Mouse (Mus musculus): Measurements from ENCODE around the gene Itpr1. TPM values are rescaled to one million over a fixed set of nuclear protein-coding genes. Genes with fewer than 3 reads are reported as not detected.

Itpr1 gene
- polyA plus RNA-seq, 1 experiment from 2014 or later = 10.2 TPM

DNA sequence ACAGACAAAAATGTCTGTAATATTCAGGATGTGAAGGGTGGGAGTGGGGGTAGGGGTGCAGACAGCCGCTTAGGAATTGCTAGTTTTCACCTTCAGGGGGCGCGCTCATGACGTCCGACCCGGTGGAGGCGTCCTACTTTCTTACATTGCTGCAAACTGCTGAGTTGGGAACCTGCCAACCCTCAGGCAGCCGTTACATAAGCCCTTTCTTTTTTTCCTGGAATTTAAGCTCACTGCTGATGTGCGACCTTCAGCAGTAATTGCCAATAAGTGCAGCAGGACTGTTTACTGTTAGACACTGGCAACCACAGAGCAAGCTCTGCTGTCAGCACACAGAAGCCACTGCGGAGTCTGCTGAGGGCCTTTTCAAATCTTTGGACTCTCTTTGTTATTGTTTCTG, 213.9 kb downstream of the Itpr1 start:
- Histone ChIP-seq H3K4me1 (peaks cover 12% of the 10 kb centered on the region), H3K36me3 (replicated peaks) (no peaks in the 10 kb centered on the region), H3K4me3 (replicated peaks) (no peak overlapping the region), H3K27ac (0 out of 2 replicates have a peak overlapping the region, but pooled peaks have one; percentile 19), H3K4me2 (peak overlapping the region; percentile 19; the same call in 1 of the 2 replicates), H3K27me3 (no peaks in the 10 kb centered on the region), H3K9ac (no peak overlapping the region), H3K9me3 (no peaks in the 10 kb centered on the region)
- 8% methylated on average over 10 of the region's 10 CpGs for WGBS
- ATAC-seq (ENCODE audit: low FRiP score) = peak; percentile 83

- Histone ChIP-seq H3K9ac (no peak overlapping the region), H3K4me3 (replicated peaks) (no peak overlapping the region), H3K27ac (no peak overlapping the region), H3K9me3 (no peaks in the 10 kb centered on the region), H3K27me3 (no peaks in the 10 kb centered on the region), H3K4me1 (peaks cover 12% of the 10 kb centered on the region), H3K4me2 (no peak overlapping the region), H3K36me3 (replicated peaks) (no peaks in the 10 kb centered on the region)
- 91% methylated on average over 3 of the region's 3 CpGs for WGBS
- ATAC-seq (ENCODE audit: low FRiP score) = no peak
These were observed 215.5 kb downstream of the Itpr1 start for GRCm38 (mm10) chr6:108428383-108428782.

DNA sequence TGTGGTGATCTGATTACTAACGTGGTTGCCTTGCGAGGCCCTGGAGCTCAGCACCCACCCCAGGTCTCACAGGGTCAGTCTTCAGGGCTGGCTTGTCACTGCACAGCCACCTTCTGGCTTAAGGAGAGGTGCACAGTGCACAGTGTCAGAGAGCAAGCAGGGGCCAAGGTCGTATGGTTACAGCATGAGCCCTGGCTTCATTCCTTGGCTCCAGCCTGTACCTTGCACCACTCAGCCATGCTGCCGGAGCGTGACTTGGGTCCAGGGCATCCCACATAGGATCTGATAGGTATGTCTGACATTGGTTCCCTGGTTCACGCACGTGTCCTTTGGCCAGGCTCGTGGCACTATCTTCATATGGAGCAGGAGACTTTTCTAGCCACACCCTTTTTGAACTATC, 217.1 kb downstream of the Itpr1 start:
- no peaks in the 10 kb centered on the region for H3K9me3 ChIP-seq
- no peaks in the 10 kb centered on the region for H3K36me3 ChIP-seq (replicated peaks)
- H3K4me3 ChIP-seq (replicated peaks) = no peak overlapping the region
- H3K4me1 ChIP-seq = peaks cover 9% of the 10 kb centered on the region
- H3K27me3 ChIP-seq = no peaks in the 10 kb centered on the region
- no peak for ATAC-seq (ENCODE audit: low FRiP score)
- 94% methylated on average over 8 of the region's 8 CpGs for WGBS
- H3K27ac ChIP-seq = no peak overlapping the region
- H3K4me2 ChIP-seq = no peak overlapping the region
- H3K9ac ChIP-seq = no peak overlapping the region; the same call in 1 of the 2 replicates

DNA sequence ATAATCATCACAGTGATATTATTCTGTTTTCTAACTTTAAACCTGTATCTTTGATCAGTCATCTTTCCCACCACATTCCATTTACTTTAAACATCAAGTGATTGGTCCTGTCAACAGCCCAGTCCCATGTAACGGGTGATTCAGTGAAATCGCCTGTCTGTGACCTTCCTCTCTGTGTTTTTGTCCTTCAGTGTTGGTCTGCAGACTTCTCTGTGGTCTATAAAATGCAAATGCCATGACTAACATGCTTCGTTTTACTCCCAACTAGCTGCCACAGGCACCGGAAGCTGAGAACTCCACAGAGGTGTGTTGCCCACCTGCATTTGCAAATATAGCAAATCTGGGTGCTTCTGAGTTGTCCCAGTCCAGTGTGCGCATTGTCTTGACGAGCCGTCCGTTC, 218.3 kb downstream of the Itpr1 start:
- Histone ChIP-seq H3K4me2 (no peak overlapping the region), H3K9me3 (no peaks in the 10 kb centered on the region), H3K9ac (no peak overlapping the region), H3K27me3 (no peaks in the 10 kb centered on the region), H3K4me3 (replicated peaks) (no peak overlapping the region), H3K27ac (no peak overlapping the region), H3K36me3 (replicated peaks) (no peaks in the 10 kb centered on the region), H3K4me1 (peaks cover 6% of the 10 kb centered on the region)
- 90% methylated on average over 8 of the region's 8 CpGs for WGBS
- no peak for ATAC-seq (ENCODE audit: low FRiP score)

DNA sequence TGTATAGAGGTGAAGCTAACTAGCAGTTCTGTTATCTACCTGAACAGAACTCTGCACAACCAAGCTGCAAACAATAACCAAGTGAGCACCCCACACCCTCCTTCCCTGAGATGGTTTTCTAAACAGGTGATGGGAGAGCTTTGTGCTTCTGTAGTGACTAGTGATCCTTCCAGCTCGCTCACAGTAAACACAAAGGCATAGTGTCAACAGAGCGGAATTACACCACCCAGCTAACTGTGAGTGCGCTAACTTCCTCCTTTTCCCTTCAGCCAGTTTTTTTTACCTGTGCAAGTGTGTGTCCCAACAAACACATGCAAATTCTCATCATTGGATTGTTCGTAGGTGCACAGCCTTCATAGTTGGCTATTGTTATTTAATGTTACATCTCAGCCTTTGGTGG, 219.9 kb downstream of the Itpr1 start:
- 89% methylated on average over 4 of the region's 4 CpGs for WGBS
- ATAC-seq (ENCODE audit: low FRiP score) = no peak

GRCm38 (mm10) chr6:108434816-108435215, 221.9 kb downstream of the Itpr1 start:
- Histone ChIP-seq H3K4me3 (replicated peaks) (no peak overlapping the region), H3K4me1 (no peaks in the 10 kb centered on the region), H3K27me3 (no peaks in the 10 kb centered on the region), H3K36me3 (replicated peaks) (no peaks in the 10 kb centered on the region), H3K9ac (no peak overlapping the region), H3K27ac (no peak overlapping the region), H3K4me2 (no peak overlapping the region), H3K9me3 (no peaks in the 10 kb centered on the region)
- 81% methylated on average over 6 of the region's 6 CpGs for WGBS
- ATAC-seq (ENCODE audit: low FRiP score) = no peak

More for the DNA sequence above, 219.9 kb downstream of the Itpr1 start:
- H3K9ac ChIP-seq = no peak overlapping the region
- no peak overlapping the region for H3K4me3 ChIP-seq (replicated peaks)
- no peaks in the 10 kb centered on the region for H3K9me3 ChIP-seq
- no peak overlapping the region for H3K4me2 ChIP-seq
- H3K36me3 ChIP-seq (replicated peaks) = no peaks in the 10 kb centered on the region
- no peaks in the 10 kb centered on the region for H3K27me3 ChIP-seq
- H3K27ac ChIP-seq = no peak overlapping the region
- no peaks in the 10 kb centered on the region for H3K4me1 ChIP-seq

- H3K27ac ChIP-seq = no peak overlapping the region; the same call in 1 of the 2 replicates
- no peak overlapping the region for H3K4me2 ChIP-seq
- H3K4me1 ChIP-seq = no peaks in the 10 kb centered on the region
- no peak overlapping the region for H3K9ac ChIP-seq
- ATAC-seq (ENCODE audit: low FRiP score) = no peak
- peaks cover 2% of the 10 kb centered on the region; the same call in 1 of the 2 replicates for H3K36me3 ChIP-seq (replicated peaks)
- no peaks in the 10 kb centered on the region for H3K27me3 ChIP-seq
- H3K9me3 ChIP-seq = no peaks in the 10 kb centered on the region
- WGBS = 78% methylated on average over 6 of the region's 6 CpGs
- H3K4me3 ChIP-seq (replicated peaks) = no peak overlapping the region
These were observed 222.6 kb downstream of the Itpr1 start for GRCm38 (mm10) chr6:108435467-108435866.

DNA sequence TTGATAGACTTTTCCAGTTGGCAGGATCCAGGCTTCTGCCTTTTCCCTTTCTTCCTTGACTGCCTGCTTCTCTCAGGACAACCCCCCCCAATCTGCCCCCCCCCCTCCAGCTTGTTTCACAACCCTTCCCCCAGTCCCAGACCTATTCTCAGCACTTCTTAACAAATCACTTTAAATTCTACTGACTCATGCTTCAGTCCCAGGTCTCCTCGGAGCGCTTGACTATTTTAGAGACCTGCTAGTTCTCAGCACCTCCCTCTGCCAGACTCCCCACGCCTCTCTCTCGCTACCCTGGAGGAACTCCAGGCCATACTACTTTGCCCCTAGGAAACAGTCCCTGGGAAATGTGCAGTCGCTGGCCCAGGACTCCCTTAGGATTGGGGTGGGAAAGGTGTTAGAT, 223.7 kb downstream of the Itpr1 start:
- no peak overlapping the region for H3K4me3 ChIP-seq (replicated peaks)
- no peak for ATAC-seq (ENCODE audit: low FRiP score)
- 65% methylated on average over 5 of the region's 5 CpGs for WGBS

DNA sequence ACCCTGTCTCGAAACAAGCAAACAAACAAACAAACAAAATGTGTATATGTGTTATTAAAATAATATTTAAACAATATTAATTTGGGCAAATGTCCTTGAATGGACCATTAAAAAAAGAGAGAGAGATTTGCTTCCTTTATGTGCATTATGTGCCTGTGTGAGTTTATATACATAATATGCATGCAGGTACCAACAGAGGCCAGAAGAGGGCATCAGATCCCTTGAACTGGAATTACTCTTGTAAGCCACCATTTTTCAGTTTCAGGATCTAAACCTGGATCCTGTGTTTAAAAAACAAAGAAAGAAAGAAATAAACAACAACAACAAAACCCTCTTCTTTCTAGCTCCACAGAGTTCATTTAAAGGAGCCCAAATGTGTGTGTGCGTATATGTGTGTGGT, 228.4 kb downstream of the Itpr1 start:
- Histone ChIP-seq H3K36me3 (replicated peaks) (peaks cover 7% of the 10 kb centered on the region; the same call in 1 of the 2 replicates), H3K4me1 (no peaks in the 10 kb centered on the region), H3K4me3 (replicated peaks) (no peak overlapping the region), H3K9ac (no peak overlapping the region), H3K27ac (no peak overlapping the region), H3K27me3 (no peaks in the 10 kb centered on the region), H3K4me2 (no peak overlapping the region), H3K9me3 (no peaks in the 10 kb centered on the region)
- whole genome bisulfite sequencing = 97% methylated on average over 2 of the region's 2 CpGs
- no peak for ATAC-seq (ENCODE audit: low FRiP score)

More for the DNA sequence above, 223.7 kb downstream of the Itpr1 start:
- Histone ChIP-seq H3K4me2 (no peak overlapping the region), H3K27me3 (no peaks in the 10 kb centered on the region), H3K4me1 (no peaks in the 10 kb centered on the region), H3K27ac (no peak overlapping the region), H3K9me3 (no peaks in the 10 kb centered on the region), H3K36me3 (replicated peaks) (peaks cover 7% of the 10 kb centered on the region; the same call in 1 of the 2 replicates), H3K9ac (no peak overlapping the region)

DNA sequence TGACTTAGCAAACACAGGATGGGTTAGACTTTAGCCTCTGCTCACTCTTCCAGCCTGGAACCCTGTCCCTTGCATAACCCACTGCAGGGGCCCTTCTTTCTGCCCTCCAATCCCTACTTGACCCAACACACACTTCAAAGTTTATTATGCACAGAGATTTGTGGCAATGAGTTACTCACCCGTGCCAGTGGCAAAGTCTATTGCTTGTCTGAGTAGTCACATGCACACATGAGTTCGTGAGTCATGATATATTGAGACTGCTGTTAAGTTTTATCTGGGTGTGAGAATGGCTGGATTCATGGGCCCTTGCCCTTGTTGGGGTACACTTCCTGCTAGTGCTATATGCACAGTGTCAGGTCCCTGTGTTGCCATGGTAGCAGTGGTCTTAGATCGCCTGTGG, 229.4 kb downstream of the Itpr1 start:
- no peak for ATAC-seq (ENCODE audit: low FRiP score)
- 87% methylated on average over 3 of the region's 3 CpGs for WGBS
- no peak overlapping the region for H3K27ac ChIP-seq
- H3K9me3 ChIP-seq = no peaks in the 10 kb centered on the region
- no peak overlapping the region for H3K4me2 ChIP-seq
- H3K36me3 ChIP-seq (replicated peaks) = peaks cover 7% of the 10 kb centered on the region; the same call in 1 of the 2 replicates
- H3K9ac ChIP-seq = no peak overlapping the region
- no peaks in the 10 kb centered on the region for H3K4me1 ChIP-seq
- no peaks in the 10 kb centered on the region for H3K27me3 ChIP-seq
- H3K4me3 ChIP-seq (replicated peaks) = no peak overlapping the region

DNA sequence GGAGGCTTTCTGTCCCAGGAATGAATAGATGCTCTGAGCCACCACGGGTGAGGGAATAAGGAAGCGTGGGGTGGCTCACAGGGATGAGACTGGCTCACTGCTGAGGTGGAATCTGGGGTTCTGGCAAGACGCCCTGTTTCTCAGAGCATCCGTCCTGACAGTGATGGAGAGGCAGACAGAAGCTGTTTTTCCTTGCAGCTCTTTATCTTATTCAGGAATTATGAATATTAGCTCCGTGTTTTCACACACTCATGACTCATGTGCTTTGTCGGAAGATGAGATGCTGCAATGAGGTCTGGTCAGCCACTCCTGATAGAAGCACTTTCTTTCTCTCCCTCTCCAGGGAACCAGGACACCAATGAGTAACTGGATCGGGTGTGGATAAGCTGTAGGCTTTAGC, 231.5 kb downstream of the Itpr1 start:
- Histone ChIP-seq H3K4me3 (replicated peaks) (no peak overlapping the region), H3K27me3 (no peaks in the 10 kb centered on the region), H3K9me3 (no peaks in the 10 kb centered on the region), H3K4me2 (no peak overlapping the region), H3K36me3 (replicated peaks) (peaks cover 7% of the 10 kb centered on the region; the same call in 1 of the 2 replicates), H3K4me1 (no peaks in the 10 kb centered on the region), H3K9ac (no peak overlapping the region), H3K27ac (no peak overlapping the region)
- 85% methylated on average over 7 of the region's 7 CpGs for WGBS
- ATAC-seq (ENCODE audit: low FRiP score) = no peak

GRCm38 (mm10) chr6:108445006-108445405, 232.1 kb downstream of the Itpr1 start:
- no peak overlapping the region for H3K4me3 ChIP-seq (replicated peaks)
- no peak overlapping the region for H3K9ac ChIP-seq
- H3K4me2 ChIP-seq = no peak overlapping the region
- H3K9me3 ChIP-seq = no peaks in the 10 kb centered on the region
- H3K4me1 ChIP-seq = no peaks in the 10 kb centered on the region
- WGBS = 88% methylated on average over 7 of the region's 7 CpGs
- H3K27me3 ChIP-seq = no peaks in the 10 kb centered on the region
- no peak overlapping the region for H3K27ac ChIP-seq
- no peak for ATAC-seq (ENCODE audit: low FRiP score)
- H3K36me3 ChIP-seq (replicated peaks) = peaks cover 7% of the 10 kb centered on the region; the same call in 1 of the 2 replicates

GRCm38 (mm10) chr6:108446766-108447165, 233.9 kb downstream of the Itpr1 start:
- Histone ChIP-seq H3K9me3 (no peaks in the 10 kb centered on the region), H3K4me2 (no peak overlapping the region), H3K4me1 (no peaks in the 10 kb centered on the region), H3K4me3 (replicated peaks) (no peak overlapping the region), H3K9ac (no peak overlapping the region), H3K27ac (no peak overlapping the region), H3K36me3 (replicated peaks) (no peaks in the 10 kb centered on the region), H3K27me3 (no peaks in the 10 kb centered on the region)
- ATAC-seq (ENCODE audit: low FRiP score) = no peak
- 83% methylated on average over 1 of the region's 1 CpGs for whole genome bisulfite sequencing

Data from forebrain, embryonic 12.5 days (tissue).